ENCODE assay signal across 14 mouse cellular contexts in the genomic region with DNA sequence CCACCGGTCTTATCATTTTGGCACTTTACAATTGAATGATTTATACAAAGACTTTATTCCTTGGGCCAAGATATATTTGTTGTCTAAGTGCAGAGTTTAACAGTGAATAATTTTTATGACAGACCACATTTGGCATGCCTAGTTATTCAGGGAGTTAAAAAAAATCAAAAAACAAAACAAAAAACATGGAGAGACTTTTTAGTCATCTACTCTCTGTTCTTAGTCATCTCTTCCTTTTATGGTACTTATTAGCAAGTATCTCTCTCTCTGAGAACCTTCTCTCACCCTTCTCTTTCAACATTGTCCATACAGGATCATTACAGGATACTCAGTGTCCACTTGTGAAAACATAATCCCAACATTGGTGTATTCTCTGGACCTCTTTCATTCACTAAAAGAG.
"Had no signal": no experiment of that assay in that cellular context is flagged by ENCODE, and none has a peak within 500 bp of the region (broad histone marks: within the 10 kb centered on the region; RNA-seq: fewer than 3 reads in every experiment).

No protein-coding gene starts in this region.

- H3K27me3 ChIP-seq: midbrain, embryonic 12.5 days; neural tube, embryonic 12.5 days; stomach, embryonic 15.5 days had no signal

- H3K9me3 ChIP-seq: midbrain, embryonic 10.5 days; midbrain, embryonic 12.5 days; neural tube, embryonic 12.5 days; stomach, embryonic 15.5 days had no signal

- H3K4me3 ChIP-seq: midbrain, embryonic 10.5 days; midbrain, embryonic 12.5 days; neural tube, embryonic 12.5 days; stomach, embryonic 15.5 days had no signal

- DNase-seq: lung, adult 18-20 months; lung, embryonic 14.5 days; lung, postnatal 10 days; lung, postnatal 4 days; midbrain, embryonic 14.5 days; right cerebral cortex, postnatal 14 days; thymus, adult 2 months; thymus, postnatal 25 days; thymus, postnatal 4 days had no signal

- H3K9ac ChIP-seq: lung, embryonic 14.5 days; midbrain, embryonic 12.5 days; neural tube, embryonic 12.5 days; stomach, embryonic 15.5 days had no signal

- H3K27ac ChIP-seq: midbrain, embryonic 10.5 days; midbrain, embryonic 12.5 days; neural tube, embryonic 12.5 days; stomach, embryonic 15.5 days; stomach, postnatal 0 days had no signal

- H3K4me1 ChIP-seq: midbrain, embryonic 12.5 days; neural tube, embryonic 12.5 days; stomach, embryonic 15.5 days had no signal

- H3K4me2 ChIP-seq: lung, embryonic 14.5 days; midbrain, embryonic 12.5 days; neural tube, embryonic 12.5 days; stomach, embryonic 15.5 days had no signal

- H3K36me3 ChIP-seq: midbrain, embryonic 10.5 days; midbrain, embryonic 12.5 days; neural tube, embryonic 12.5 days; stomach, embryonic 15.5 days had no signal
